Mouse (Mus musculus) bone marrow, adult 2 months (tissue): Measurements from ENCODE around the gene Slc5a3. TPM values are rescaled to one million over a fixed set of nuclear protein-coding genes. Genes with fewer than 3 reads are reported as not detected.

Experiments used
- H3K27ac ChIP-seq: fragments of 200-500 bp; 2 replicates; pipeline ENCODE4 v1.5.1; 2012; ENCODE audit warnings: low read depth, mild to moderate bottlenecking, control low read depth, inconsistent platforms, low read length; ENCODE audit not compliant: control insufficient read depth, poor library complexity, insufficient read depth
- H3K4me1 ChIP-seq: fragments of 200-500 bp; 2 replicates; pipeline ENCODE4 v1.6.1; 2011; ENCODE audit warnings: low read length; ENCODE audit not compliant: control insufficient read depth, insufficient read depth
- H3K4me3 ChIP-seq: fragments of 200-500 bp; replicated peaks from 2 replicates; pipeline ENCODE3; 2011; ENCODE audit warnings: mild to moderate bottlenecking, low read depth, low read length, control low read depth; ENCODE audit not compliant: control insufficient read depth
- CTCF ChIP-seq: fragments of 200-500 bp; IDR thresholded peaks from 2 replicates; pipeline ENCODE4 v1.5.1; 2011; ENCODE audit warnings: low read length, control low read depth; ENCODE audit not compliant: control insufficient read depth, insufficient read depth
- POLR2A ChIP-seq: fragments of 200-500 bp; IDR thresholded peaks from 2 replicates; pipeline ENCODE4 v1.6.1; 2011; ENCODE audit warnings: low read depth, mild to moderate bottlenecking, control low read depth, low read length, borderline replicate concordance; ENCODE audit not compliant: control insufficient read depth
- WGBS: fragments of 180-500 bp; shearing (Covaris S2); methylation state at CpG from one replicate; pipeline ENCODE4 v1.1.7; 2018; 5-methylcytosine and 5-hydroxymethylcytosine counted together
- polyA plus RNA-seq: library from polyadenylated mRNA; stranded (reverse); fragments of >200 nt; gene quantifications from 2 replicates; pipeline ENCODE4 v1.2.4, GENCODE M21; 2011; ENCODE audit warnings: low replicate concordance; ENCODE audit not compliant: missing spikeins, insufficient read depth, insufficient read length

Slc5a3 gene
- polyA plus RNA-seq, 1 experiment: 3.9 TPM

DNA sequence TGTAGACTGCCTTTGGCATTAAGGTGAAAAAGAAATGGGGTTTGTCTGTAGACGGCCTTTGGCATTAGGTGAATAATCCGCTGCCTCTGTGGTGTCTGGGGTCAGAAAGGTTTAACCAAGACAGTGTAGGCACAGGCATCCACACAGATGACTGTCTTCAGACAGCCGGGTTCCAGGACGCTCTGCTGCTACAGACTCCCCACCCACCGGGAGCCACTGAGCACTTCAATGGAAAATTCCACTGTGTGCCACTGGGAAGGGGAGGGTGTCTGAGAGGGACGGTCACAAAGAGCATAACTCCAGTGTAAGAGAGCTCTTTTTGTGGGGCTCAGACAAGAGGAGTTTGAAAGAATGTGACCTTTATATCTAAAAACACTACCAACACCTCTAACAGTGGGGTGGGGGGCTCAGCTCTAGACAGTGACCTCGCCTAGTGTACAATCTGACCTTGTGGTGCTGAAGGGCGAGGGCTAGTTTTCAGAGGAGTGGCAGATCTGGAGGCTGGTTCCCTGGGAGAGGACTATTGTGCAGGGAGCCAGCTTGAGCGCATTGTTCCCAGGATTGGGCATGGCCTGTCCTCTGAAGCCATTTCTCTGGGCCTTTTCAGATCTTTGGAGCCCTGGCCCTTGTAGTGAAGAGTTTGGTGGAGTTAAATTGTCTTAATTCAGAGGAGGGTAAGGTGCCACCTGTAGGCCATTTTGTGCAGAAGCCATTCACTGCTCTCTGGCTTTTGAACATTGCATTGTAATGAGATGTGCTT lies 45.6 kb downstream of the Slc5a3 start:
- 84% methylated on average over 9 of the region's 9 CpGs for WGBS
- TF ChIP-seq CTCF (no peak), POLR2A (no peak)
- Histone ChIP-seq H3K27ac (no peak overlapping the region), H3K4me3 (no peak overlapping the region), H3K4me1 (no peaks in the 10 kb centered on the region)

- TF ChIP-seq POLR2A (no peak), CTCF (no peak)
- no peak overlapping the region for H3K4me3 ChIP-seq
- 64% methylated on average over 2 of the region's 2 CpGs for WGBS
Observed at GRCm38 (mm10) chr16:92104332-92104590, 46.1 kb downstream of the Slc5a3 start.

GRCm38 (mm10) chr16:92104951-92105350 lies 46.8 kb downstream of the Slc5a3 start:
- Histone ChIP-seq H3K4me1 (no peaks in the 10 kb centered on the region), H3K4me3 (no peak overlapping the region), H3K27ac (no peak overlapping the region)
- TF ChIP-seq POLR2A (no peak), CTCF (no peak)
- 88% methylated on average over 2 of the region's 2 CpGs for WGBS

More at GRCm38 (mm10) chr16:92104332-92104590, 46.1 kb downstream of the Slc5a3 start:
- Histone ChIP-seq H3K4me1 (no peaks in the 10 kb centered on the region), H3K27ac (no peak overlapping the region)

DNA sequence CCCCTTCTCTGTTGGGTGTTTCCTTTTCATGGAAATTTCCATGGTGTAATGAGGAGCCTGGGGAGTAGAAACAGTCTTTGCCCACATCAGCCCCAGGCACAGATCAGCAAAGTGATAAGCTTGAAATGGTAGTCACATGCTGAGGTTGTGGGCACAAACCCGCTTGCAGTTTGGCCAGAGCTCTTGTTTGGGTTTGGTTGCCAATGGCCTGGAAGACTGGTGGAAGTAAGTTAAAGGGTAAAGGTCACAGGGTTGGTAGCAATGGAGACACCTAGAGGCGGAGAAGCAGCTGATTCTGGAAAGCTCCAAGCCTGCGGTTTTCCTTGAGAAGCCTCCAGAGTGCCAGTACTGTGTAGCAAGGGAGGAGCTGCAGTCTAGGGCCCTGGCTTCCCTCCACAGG lies 47.5 kb downstream of the Slc5a3 start:
- WGBS: 53% methylated on average over 3 of the region's 3 CpGs

GRCm38 (mm10) chr16:92107346-92107745 lies 49.2 kb downstream of the Slc5a3 start:
- 71% methylated on average over 5 of the region's 5 CpGs for WGBS
- no peak overlapping the region for H3K4me3 ChIP-seq
- no peaks in the 10 kb centered on the region for H3K4me1 ChIP-seq
- TF ChIP-seq CTCF (no peak), POLR2A (no peak)
- H3K27ac ChIP-seq: no peak overlapping the region

More for the DNA sequence above, 47.5 kb downstream of the Slc5a3 start:
- no peak overlapping the region for H3K4me3 ChIP-seq
- H3K4me1 ChIP-seq: no peaks in the 10 kb centered on the region
- H3K27ac ChIP-seq: no peak overlapping the region
- no peak for TF ChIP-seq POLR2A
- TF ChIP-seq CTCF: no peak

- no peak for TF ChIP-seq POLR2A
- no peak for TF ChIP-seq CTCF
- WGBS: 85% methylated on average over 5 of the region's 5 CpGs
- H3K4me1 ChIP-seq: no peaks in the 10 kb centered on the region
- no peak overlapping the region for H3K27ac ChIP-seq
- H3K4me3 ChIP-seq: no peak overlapping the region
Observed at GRCm38 (mm10) chr16:92114706-92115241, 56.7 kb downstream of the Slc5a3 start.

DNA sequence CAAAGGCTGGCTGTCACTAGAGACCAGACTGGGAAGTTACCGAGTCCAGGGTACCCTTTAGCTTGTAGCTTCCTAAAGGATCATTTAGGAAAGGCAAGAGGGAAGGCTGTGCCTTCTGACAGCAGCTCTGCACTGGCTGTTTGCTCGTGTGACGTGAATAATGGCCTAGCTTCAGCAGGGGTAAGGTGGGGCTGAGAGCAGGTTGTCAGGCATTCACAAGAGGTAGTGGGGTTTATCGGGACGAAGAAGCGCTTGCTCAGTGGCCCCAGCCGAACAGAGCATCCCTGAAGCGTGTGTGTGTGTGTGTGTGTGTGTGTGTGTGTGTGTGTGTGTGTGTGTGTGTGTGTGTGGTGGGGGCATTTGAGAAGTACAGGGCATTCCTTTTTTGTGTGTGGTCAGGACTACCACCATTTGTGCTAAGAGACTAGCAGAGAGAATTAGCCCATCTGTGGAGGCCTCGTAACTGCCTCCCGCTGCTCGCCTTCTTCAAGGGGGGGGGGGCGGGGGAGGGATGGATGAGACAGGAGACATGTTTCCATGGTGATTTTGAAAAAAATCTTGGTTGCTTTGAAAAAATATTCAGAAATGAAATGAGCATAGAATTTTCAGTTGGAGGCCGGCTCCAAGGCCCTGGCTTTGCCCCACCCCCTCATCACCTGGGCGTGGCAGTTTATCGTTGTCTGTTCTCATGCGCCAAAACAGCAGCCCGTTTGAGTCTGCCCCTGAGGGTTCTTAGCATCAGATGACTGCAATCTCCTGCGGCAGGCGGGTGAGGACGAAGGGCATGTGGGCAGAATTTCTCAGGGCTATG lies 57.7 kb downstream of the Slc5a3 start:
- H3K4me3 ChIP-seq: no peak overlapping the region
- 71% methylated on average over 20 of the region's 20 CpGs for WGBS
- no peaks in the 10 kb centered on the region for H3K4me1 ChIP-seq
- H3K27ac ChIP-seq: no peak overlapping the region
- TF ChIP-seq POLR2A (no peak), CTCF (no peak)
